ENCODE assay signal across 9 mouse cellular contexts in the genomic region with DNA sequence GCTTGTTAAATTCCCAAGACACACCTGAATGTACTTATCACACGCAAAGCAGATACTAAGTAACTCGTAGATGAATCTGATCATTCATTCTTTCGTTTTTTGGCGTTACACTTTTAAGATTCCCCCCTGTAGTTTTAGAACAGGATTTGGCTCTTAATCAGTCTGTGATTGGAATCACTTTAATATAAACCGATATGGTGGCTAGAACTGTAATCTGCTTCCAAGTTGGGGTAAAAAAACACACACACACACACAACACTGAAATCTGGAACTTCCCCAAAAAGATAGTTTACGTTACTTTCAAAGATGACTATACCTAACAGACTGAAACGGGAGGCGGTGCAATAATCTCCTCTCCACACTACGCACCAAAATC. TPM values are rescaled to one million over a fixed set of nuclear protein-coding genes. Genes with fewer than 3 reads are reported as not detected.
A peak's percentile ranks its signal among the peaks of the same experiment; 100 is the strongest.
DNase-seq lines count a peak whose midpoint lies in the region; ATAC-seq and TF ChIP-seq lines count a peak whose summit lies in the region.
"Had no signal": no experiment of that assay in that cellular context is flagged by ENCODE, and none has a peak within 500 bp of the region (broad histone marks: within the 10 kb centered on the region; RNA-seq: fewer than 3 reads in every experiment).

No protein-coding gene starts in this region.

- no peak for ATAC-seq in lung, embryonic 14.5 days (ENCODE audit: insufficient read depth)
- no peak for ATAC-seq in limb, embryonic 13.5 days (ENCODE audit: low FRiP score, low read depth)
- ATAC-seq in neural tube, embryonic 15.5 days (ENCODE audit: low FRiP score) = no peak

- intact Hi-C loops in left cerebral cortex, postnatal 25 days (cut with DNase I) = loop anchor here (5.0 kb wide), 1 partner anchor 169 kb away; no protein-coding TSS in a partner anchor

- H3K4me2 ChIP-seq in lung, embryonic 14.5 days = peak overlapping the region; percentile 69
- peak overlapping the region; percentile 76 for H3K4me2 ChIP-seq in limb, embryonic 13.5 days (replicated peaks)
- H3K4me2 ChIP-seq in neural tube, embryonic 15.5 days = peak overlapping the region; percentile 70

- no peaks in the 10 kb centered on the region for H3K36me3 ChIP-seq in lung, embryonic 14.5 days (ENCODE audit: insufficient read depth)
- H3K36me3 ChIP-seq in limb, embryonic 13.5 days = peaks cover 10% of the 10 kb centered on the region; the same call in 1 of the 2 replicates
- H3K36me3 ChIP-seq in neural tube, embryonic 15.5 days = no peaks in the 10 kb centered on the region

- no peaks in the 10 kb centered on the region for H3K27me3 ChIP-seq in lung, embryonic 14.5 days (ENCODE audit: insufficient read depth, low read length)
- H3K27me3 ChIP-seq in limb, embryonic 13.5 days = no peaks in the 10 kb centered on the region
- H3K27me3 ChIP-seq in neural tube, embryonic 15.5 days (replicated peaks) = no peaks in the 10 kb centered on the region

- H3K9me3 ChIP-seq in lung, embryonic 14.5 days (ENCODE audit: low read depth, low read length) = no peaks in the 10 kb centered on the region
- no peaks in the 10 kb centered on the region for H3K9me3 ChIP-seq in limb, embryonic 13.5 days
- no peaks in the 10 kb centered on the region for H3K9me3 ChIP-seq in neural tube, embryonic 15.5 days (replicated peaks)

- no peak for TF ChIP-seq CTCF in lung, embryonic 14.5 days (IDR thresholded peaks at IDR 0.05; ENCODE audit: low read depth)
- no peak for TF ChIP-seq CTCF in embryonic fibroblast, embryonic 13.5 days (IDR thresholded peaks at IDR 0.05; ENCODE audit: borderline replicate concordance, insufficient read depth, low read length)

- H3K9ac ChIP-seq in lung, embryonic 14.5 days = peak overlapping the region; percentile 93
- peak overlapping the region; percentile 88 for H3K9ac ChIP-seq in limb, embryonic 13.5 days
- peak overlapping the region; percentile 81 for H3K9ac ChIP-seq in neural tube, embryonic 15.5 days (replicated peaks)

- 22% methylated on average over 9 of the region's 9 CpGs for WGBS in lung, embryonic 14.5 days
- 21% methylated on average over 9 of the region's 9 CpGs for WGBS in limb, embryonic 13.5 days
- 26% methylated on average over 9 of the region's 9 CpGs for WGBS in neural tube, embryonic 15.5 days

- H3K4me1 ChIP-seq in lung, embryonic 14.5 days (ENCODE audit: insufficient read depth) = no peaks in the 10 kb centered on the region
- H3K4me1 ChIP-seq in embryonic fibroblast, embryonic 13.5 days (ENCODE audit: control insufficient read depth, insufficient read depth, low read length) = peaks cover 5% of the 10 kb centered on the region; the same call in 1 of the 2 replicates
- H3K4me1 ChIP-seq in limb, embryonic 13.5 days = peaks cover 13% of the 10 kb centered on the region
- peaks cover 21% of the 10 kb centered on the region for H3K4me1 ChIP-seq in neural tube, embryonic 15.5 days

- H3K4me3 ChIP-seq in lung, embryonic 14.5 days (ENCODE audit: low read depth, low read length) = peak overlapping the region; percentile 86
- peak overlapping the region; percentile 97 for H3K4me3 ChIP-seq in embryonic fibroblast, embryonic 13.5 days (ENCODE audit: insufficient read depth, low read length)
- peak overlapping the region; percentile 94 for H3K4me3 ChIP-seq in limb, embryonic 13.5 days
- peak overlapping the region; percentile 62 for H3K4me3 ChIP-seq in neural tube, embryonic 15.5 days (replicated peaks)

- no peak overlapping the region for H3K27ac ChIP-seq in lung, embryonic 14.5 days (ENCODE audit: low read depth)
- H3K27ac ChIP-seq in embryonic fibroblast, embryonic 13.5 days (ENCODE audit: insufficient read depth, low read length) = 0 out of 2 replicates have a peak overlapping the region, but pooled peaks have one; percentile 4
- H3K27ac ChIP-seq in limb, embryonic 13.5 days = 0 out of 2 replicates have a peak overlapping the region, but pooled peaks have one; percentile 58
- H3K27ac ChIP-seq in neural tube, embryonic 15.5 days (replicated peaks) = no peak overlapping the region

- DNase-seq in lung, embryonic 14.5 days = no peak
- no peak for DNase-seq in lung, postnatal 25 days (ENCODE audit: low spot score)
- DNase-seq in left cerebral cortex, adult 9 months (ENCODE audit: low spot score in 2 of 2) = no peak
- no peak for DNase-seq in kidney, postnatal 14 days
- DNase-seq in left cerebral cortex, postnatal 25 days (ENCODE audit: low spot score in 2 of 2) = no peak
- DNase-seq: kidney, postnatal 10 days had no signal

- TF ChIP-seq POLR2A in embryonic fibroblast, embryonic 13.5 days (IDR thresholded peaks at IDR 0.05; ENCODE audit: low read depth, low read length) = no peak

RNA-seq across cellular contexts. Expression of a gene that starts 0.8 kb away (rescaled TPM):
- polyA plus RNA-seq in lung, embryonic 14.5 days (2014; fragmentation: Nextera tagmentation; extraction: Ambion mirVana) = 54.0 and 57.9 TPM in 2 replicates
- 102 and 106 TPM in 2 replicates for polyA plus RNA-seq in embryonic fibroblast, embryonic 13.5 days (2011; ENCODE audit: insufficient read length, low read depth, missing spikeins)
- polyA plus RNA-seq in limb, embryonic 13.5 days (2015; fragmentation: Nextera tagmentation; extraction: Ambion mirVana) = 50.4 and 54.9 TPM in 2 replicates
- 30.8 and 34.0 TPM in 2 replicates for polyA plus RNA-seq in neural tube, embryonic 15.5 days (2015; fragmentation: Nextera tagmentation; extraction: Ambion mirVana)
- total RNA-seq in left cerebral cortex, postnatal 25 days (2021) = 100 to 1,000 TPM; 148 to 150 TPM

RNA-seq across cellular contexts. Expression of a gene that starts 4.6 kb away (rescaled TPM):
- polyA plus RNA-seq in lung, embryonic 14.5 days (2014; fragmentation: Nextera tagmentation; extraction: Ambion mirVana) = 54.7 and 58.2 TPM in 2 replicates
- polyA plus RNA-seq in embryonic fibroblast, embryonic 13.5 days (2011; ENCODE audit: insufficient read length, low read depth, missing spikeins) = 111 and 115 TPM in 2 replicates
- polyA plus RNA-seq in limb, embryonic 13.5 days (2015; fragmentation: Nextera tagmentation; extraction: Ambion mirVana) = 56.0 and 58.8 TPM in 2 replicates
- 17.1 and 23.8 TPM in 2 replicates for polyA plus RNA-seq in neural tube, embryonic 15.5 days (2015; fragmentation: Nextera tagmentation; extraction: Ambion mirVana)
- total RNA-seq in left cerebral cortex, postnatal 25 days (2021) = 10 to 100 TPM; 15.9 to 24.3 TPM

RNA-seq across cellular contexts. Expression of a gene that starts 46.3 kb away (rescaled TPM):
- 25.7 and 26.0 TPM in 2 replicates for polyA plus RNA-seq in lung, embryonic 14.5 days (2014; fragmentation: Nextera tagmentation; extraction: Ambion mirVana)
- polyA plus RNA-seq in embryonic fibroblast, embryonic 13.5 days (2011; ENCODE audit: insufficient read length, low read depth, missing spikeins) = 19.5 and 26.0 TPM in 2 replicates
- 26.4 and 27.1 TPM in 2 replicates for polyA plus RNA-seq in limb, embryonic 13.5 days (2015; fragmentation: Nextera tagmentation; extraction: Ambion mirVana)
- polyA plus RNA-seq in neural tube, embryonic 15.5 days (2015; fragmentation: Nextera tagmentation; extraction: Ambion mirVana) = 26.2 and 27.9 TPM in 2 replicates
- total RNA-seq in left cerebral cortex, postnatal 25 days (2021) = 10 to 100 TPM; 14.8 to 15.6 TPM

RNA-seq across cellular contexts. Expression of a gene that starts 46.5 kb away (rescaled TPM):
- polyA plus RNA-seq in lung, embryonic 14.5 days (2014; fragmentation: Nextera tagmentation; extraction: Ambion mirVana) = 22.6 and 23.5 TPM in 2 replicates
- polyA plus RNA-seq in embryonic fibroblast, embryonic 13.5 days (2011; ENCODE audit: insufficient read length, low read depth, missing spikeins) = 13.0 and 16.6 TPM in 2 replicates
- polyA plus RNA-seq in limb, embryonic 13.5 days (2015; fragmentation: Nextera tagmentation; extraction: Ambion mirVana) = 26.3 and 27.9 TPM in 2 replicates
- 32.7 and 36.7 TPM in 2 replicates for polyA plus RNA-seq in neural tube, embryonic 15.5 days (2015; fragmentation: Nextera tagmentation; extraction: Ambion mirVana)
- total RNA-seq in left cerebral cortex, postnatal 25 days (2021) = 10 to 100 TPM; 40.6 to 46.8 TPM

Comparison
In these comparisons a context has a peak if more than half of its experiments do, and no peak if none do; other contexts are left out.
1. H3K27ac ChIP-seq: peak in embryonic fibroblast, embryonic 13.5 days (single experiment) and limb, embryonic 13.5 days (single experiment); none in lung, embryonic 14.5 days (single experiment) and neural tube, embryonic 15.5 days (single experiment).
2. Peak in every context shown above with its lines, with median percentiles within 50 percentile points of each other: H3K4me2 ChIP-seq, H3K4me3 ChIP-seq and H3K9ac ChIP-seq.